Mouse (Mus musculus) bone marrow macrophage, adult 2 months (primary cell): ENCODE results near the gene Wdr20. TPM values are rescaled to one million over a fixed set of nuclear protein-coding genes. Genes with fewer than 3 reads are reported as not detected.

ENCODE experiments used
- H3K27ac ChIP-seq: 2 replicates; pipeline ENCODE4 v1.5.1; 2012; ENCODE audit warnings: low read depth, low read length; ENCODE audit not compliant: insufficient read depth
- H3K4me1 ChIP-seq: 2 replicates; pipeline ENCODE4 v1.6.1; 2012; ENCODE audit warnings: low read length; ENCODE audit not compliant: control insufficient read depth, insufficient read depth
- H3K4me3 ChIP-seq: 2 replicates; pipeline ENCODE4 v1.5.1; 2012; ENCODE audit warnings: mild to moderate bottlenecking, low read length, moderate library complexity; ENCODE audit not compliant: insufficient read depth
- CTCF ChIP-seq: IDR thresholded peaks from 2 replicates; pipeline ENCODE4 v1.5.1; 2012; ENCODE audit warnings: low read depth, mild to moderate bottlenecking, low read length, moderate library complexity
- POLR2A ChIP-seq: IDR thresholded peaks from 2 replicates; pipeline ENCODE4 v1.6.1; 2012; ENCODE audit warnings: mild to moderate bottlenecking, low read depth, low read length, borderline replicate concordance
- polyA plus RNA-seq: library from polyadenylated mRNA; stranded (reverse); fragments of >200 nt; gene quantifications from 2 replicates; pipeline ENCODE4 v1.2.4, GENCODE M21; 2012; ENCODE audit not compliant: missing spikeins, insufficient read depth, insufficient read length

Gene Wdr20
- polyA plus RNA-seq, 1 experiment = 33.7 TPM

GRCm38 (mm10) chr12:110771961-110772360, 34.2 kb downstream of the Wdr20 start:
- Histone ChIP-seq H3K4me3 (no peak overlapping the region), H3K4me1 (peaks cover 47% of the 10 kb centered on the region), H3K27ac (no peak overlapping the region)
- TF ChIP-seq CTCF (no peak), POLR2A (no peak)

GRCm38 (mm10) chr12:110775628-110776426, 38.1 kb downstream of the Wdr20 start:
- Histone ChIP-seq H3K4me3 (peak overlapping the region; percentile 27), H3K4me1 (peaks cover 54% of the 10 kb centered on the region), H3K27ac (peak overlapping the region; percentile 84)
- TF ChIP-seq POLR2A (no peak), CTCF (no peak)

- TF ChIP-seq POLR2A = no peak
- no peak for TF ChIP-seq CTCF
- peak overlapping the region; percentile 84 for H3K27ac ChIP-seq
- H3K4me3 ChIP-seq = no peak overlapping the region
- H3K4me1 ChIP-seq = peaks cover 39% of the 10 kb centered on the region
These were observed 40.1 kb downstream of the Wdr20 start for GRCm38 (mm10) chr12:110777853-110778252.

GRCm38 (mm10) chr12:110779296-110779695, 41.6 kb downstream of the Wdr20 start:
- no peak overlapping the region for H3K27ac ChIP-seq
- no peak for TF ChIP-seq POLR2A
- no peak for TF ChIP-seq CTCF
- peaks cover 39% of the 10 kb centered on the region for H3K4me1 ChIP-seq
- H3K4me3 ChIP-seq = no peak overlapping the region

- no peak for TF ChIP-seq POLR2A
- TF ChIP-seq CTCF = no peak
- H3K4me3 ChIP-seq = no peak overlapping the region
- peaks cover 35% of the 10 kb centered on the region for H3K4me1 ChIP-seq
- no peak overlapping the region for H3K27ac ChIP-seq
These were observed 43.4 kb downstream of the Wdr20 start for GRCm38 (mm10) chr12:110781181-110781580.

GRCm38 (mm10) chr12:110782278-110782677, 44.5 kb downstream of the Wdr20 start:
- Histone ChIP-seq H3K4me3 (no peak overlapping the region), H3K4me1 (peaks cover 30% of the 10 kb centered on the region), H3K27ac (no peak overlapping the region)
- TF ChIP-seq CTCF (no peak), POLR2A (no peak)

DNA sequence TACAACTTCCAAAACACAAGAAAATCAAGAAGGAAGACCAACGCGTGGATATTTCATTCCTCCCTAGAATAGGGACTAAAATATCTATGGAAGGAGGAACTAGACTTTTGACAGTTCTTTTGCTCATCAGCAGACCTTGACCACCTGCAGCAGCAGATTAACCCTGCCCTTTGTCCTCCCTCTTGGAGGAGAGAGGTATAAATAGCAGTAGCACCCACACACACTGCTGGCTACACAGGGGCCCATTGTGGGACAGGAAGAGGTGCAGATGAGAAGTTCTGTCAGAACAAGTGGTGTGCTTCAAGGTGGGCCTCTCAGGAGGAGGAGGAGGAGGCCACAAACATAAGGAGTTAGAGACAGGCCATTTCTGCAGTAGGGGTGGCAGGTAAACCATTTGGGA, 46.5 kb downstream of the Wdr20 start:
- TF ChIP-seq CTCF (no peak), POLR2A (no peak)
- H3K27ac ChIP-seq = no peak overlapping the region
- H3K4me1 ChIP-seq = peaks cover 15% of the 10 kb centered on the region
- H3K4me3 ChIP-seq = no peak overlapping the region

- Histone ChIP-seq H3K4me1 (peaks cover 8% of the 10 kb centered on the region), H3K4me3 (no peak overlapping the region), H3K27ac (no peak overlapping the region)
- TF ChIP-seq POLR2A = no peak
- no peak for TF ChIP-seq CTCF
These were observed 48.5 kb downstream of the Wdr20 start for GRCm38 (mm10) chr12:110786243-110786642.

DNA sequence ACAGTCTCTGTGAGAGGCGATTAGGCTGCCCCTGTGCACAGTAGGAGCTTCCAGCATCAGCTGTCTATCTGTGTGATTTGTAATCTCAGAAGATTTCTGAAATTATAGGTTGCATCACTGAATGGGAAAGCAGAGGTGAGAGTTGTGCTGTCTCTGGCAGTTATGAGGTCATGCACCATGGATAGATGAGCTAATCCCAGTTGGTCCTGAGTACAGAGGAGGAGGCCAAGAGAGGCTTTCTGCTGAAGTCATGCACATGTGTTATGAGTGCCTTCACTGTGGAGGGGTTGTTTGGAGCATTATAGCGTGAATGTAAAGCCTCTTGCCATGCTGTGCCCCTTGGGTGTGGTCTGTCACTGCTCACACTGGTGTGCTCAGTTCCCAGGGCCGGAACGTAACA, 52.8 kb downstream of the Wdr20 start:
- no peak for TF ChIP-seq POLR2A
- TF ChIP-seq CTCF = no peak
- Histone ChIP-seq H3K4me1 (peaks cover 8% of the 10 kb centered on the region), H3K27ac (no peak overlapping the region), H3K4me3 (no peak overlapping the region)

DNA sequence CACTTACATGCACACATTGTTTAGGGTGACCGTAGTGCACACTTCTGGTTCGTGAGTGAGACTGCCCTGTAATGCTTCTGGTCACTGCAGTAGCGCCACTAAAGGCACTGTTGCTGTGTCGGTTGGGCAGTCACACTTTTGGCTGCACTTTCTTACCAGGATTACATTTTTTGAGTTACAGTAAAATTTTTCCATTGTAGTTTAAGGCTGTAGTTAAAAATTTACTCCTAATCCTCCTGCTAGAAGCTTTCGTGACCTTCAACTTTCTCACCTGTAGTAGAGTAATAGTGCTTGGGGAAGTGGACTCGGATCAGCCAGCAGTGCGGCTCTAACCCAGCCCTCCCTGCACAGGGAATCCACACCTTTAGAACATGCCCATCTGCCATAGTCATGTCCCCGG, 53.3 kb downstream of the Wdr20 start:
- Histone ChIP-seq H3K4me1 (peaks cover 7% of the 10 kb centered on the region), H3K27ac (no peak overlapping the region), H3K4me3 (no peak overlapping the region)
- no peak for TF ChIP-seq POLR2A
- TF ChIP-seq CTCF = no peak
